Mouse (Mus musculus): ENCODE results near the gene Iqcg.

DNA sequence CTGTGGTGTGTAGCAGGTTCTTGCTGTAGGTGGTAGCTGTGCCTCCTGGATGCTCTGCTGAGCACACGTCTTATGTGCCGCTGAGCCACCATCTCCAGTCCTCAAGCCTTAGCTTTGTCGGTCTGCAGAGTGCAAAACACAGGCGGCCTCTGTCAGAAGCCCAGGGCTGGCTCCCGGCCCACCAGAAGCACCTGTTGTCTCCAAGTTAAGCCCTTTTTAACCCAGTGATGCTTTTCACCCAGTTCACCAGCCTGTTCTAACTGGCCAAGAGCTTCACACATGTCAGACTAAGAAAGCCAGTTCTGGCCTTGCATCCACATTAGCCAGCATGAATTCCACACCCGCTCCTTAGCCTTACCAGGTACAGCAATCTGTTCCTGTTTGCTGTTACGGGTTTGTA, 49.1 kb downstream of the Iqcg start:
- no peak for TF ChIP-seq CTCF (IDR thresholded peaks at IDR 0.05; ENCODE audit: extremely low read depth, insufficient read length, insufficient replicate concordance, low read depth, low read length)
- TF ChIP-seq POLR2A (IDR thresholded peaks at IDR 0.05; ENCODE audit: low read depth, low read length): no peak

Data from small intestine, adult 2 months (tissue).